Mouse (Mus musculus) adrenal gland, postnatal 0 days (tissue): Measurements from ENCODE around the gene Ccdc83. TPM values are rescaled to one million over a fixed set of nuclear protein-coding genes. Genes with fewer than 3 reads are reported as not detected.

Source experiments
- polyA plus RNA-seq: library from polyadenylated mRNA; unstranded; fragments of >200 nt; fragmentation: Nextera tagmentation; extraction: Ambion mirVana; gene quantifications from 2 replicates; pipeline ENCODE4 v1.2.1, GENCODE M21; 2015

Ccdc83 gene
- not detected in 2 replicates for polyA plus RNA-seq

DNA sequence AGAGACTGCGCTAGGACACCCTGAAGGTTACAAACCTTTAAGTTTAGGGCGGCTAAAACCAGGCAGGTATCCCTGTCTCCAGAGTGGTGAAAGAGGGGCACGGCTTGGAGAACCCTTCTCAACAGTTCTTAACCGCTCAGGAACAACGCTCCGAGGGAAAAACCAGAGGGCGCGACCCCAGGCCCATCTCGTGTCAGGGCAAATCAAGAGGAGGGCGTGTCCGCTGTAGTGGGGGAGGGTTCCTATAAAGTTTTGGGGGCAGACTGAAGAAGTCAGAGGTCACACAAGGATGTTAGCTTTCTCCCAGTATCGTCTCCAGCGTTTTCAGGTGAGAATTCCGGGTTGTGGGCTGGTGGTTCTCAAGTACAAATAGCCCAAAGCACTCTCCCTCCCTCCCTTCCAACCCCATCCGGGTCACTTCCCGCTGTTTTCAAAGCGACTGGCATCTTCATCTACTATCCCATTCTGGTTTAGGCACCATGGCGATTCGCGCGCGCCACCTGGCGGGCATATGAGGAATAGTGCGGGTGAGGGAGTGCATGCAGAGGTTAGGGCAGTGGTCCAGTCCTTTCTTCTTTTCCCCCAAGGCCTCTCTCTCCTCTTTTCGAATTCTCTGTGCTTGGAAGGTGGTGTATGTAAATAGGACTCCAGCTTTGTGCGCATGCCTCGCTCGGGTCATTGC is at the start of gene Ccdc83:
TSS of gene Ccdc83 (minus strand) at position 489 of the 682 bp plus-strand sequence.

DNA sequence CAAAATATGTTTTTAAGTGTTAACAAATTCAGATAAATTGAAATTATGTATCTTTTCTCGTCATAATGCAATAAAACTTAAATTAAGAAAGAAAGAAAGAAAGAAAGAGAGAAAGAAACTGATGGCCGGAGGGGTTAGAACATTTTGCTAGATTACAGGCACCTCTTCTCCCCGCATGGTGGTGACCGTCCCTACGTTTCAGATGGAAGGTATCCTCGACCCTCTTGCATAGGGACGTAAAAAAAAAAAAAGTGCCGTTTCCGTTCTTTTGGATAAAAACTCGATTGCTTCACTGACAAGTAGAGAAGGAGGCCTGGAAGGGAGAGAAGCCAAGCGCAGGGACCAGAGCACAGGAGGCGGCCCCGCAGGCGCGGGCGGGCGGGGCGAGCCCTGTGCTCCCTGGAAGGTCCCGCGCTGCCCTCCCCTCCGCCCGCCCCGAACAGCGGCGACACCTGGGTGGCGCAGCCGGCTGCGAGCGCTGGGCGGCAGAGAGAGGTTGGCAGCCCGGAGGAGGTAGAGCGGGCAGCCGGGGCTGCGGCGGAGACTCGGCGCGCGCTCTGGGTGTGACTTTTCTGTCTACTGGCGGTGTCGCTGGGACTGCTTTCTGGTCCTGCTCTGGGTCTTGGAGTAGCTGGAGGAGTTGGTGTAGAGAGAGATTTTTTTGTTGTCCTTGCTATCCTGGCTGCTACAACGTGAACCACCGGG is 36.5 kb upstream of the Ccdc83 start, which contains the start of gene Sytl2:
TSS of gene Sytl2 (plus strand) at position 311 of the 705 bp plus-strand sequence.

Other genes starting within 250 kb of the Ccdc83 start
- 20.6 and 22.2 TPM in 2 replicates for gene Picalm, start 135.6 kb downstream of the Ccdc83 start, polyA plus RNA-seq
- 2.9 TPM in 2 replicates for gene Sytl2, start 36.5 kb upstream of the Ccdc83 start, polyA plus RNA-seq
- 0.83 and 1.8 TPM in 2 replicates for gene Ccdc89, start 160.8 kb upstream of the Ccdc83 start, polyA plus RNA-seq
- gene Crebzf, start 177.0 kb upstream of the Ccdc83 start, polyA plus RNA-seq: 29.1 and 32.1 TPM in 2 replicates
- gene Tmem126a, start 191.5 kb upstream of the Ccdc83 start, polyA plus RNA-seq: 127 and 134 TPM in 2 replicates
- 38.4 and 55.4 TPM in 2 replicates for gene Tmem126b, start 210.2 kb upstream of the Ccdc83 start, polyA plus RNA-seq
- gene Dlg2, start 210.9 kb upstream of the Ccdc83 start, polyA plus RNA-seq: 8.2 and 15.0 TPM in 2 replicates